Mouse (Mus musculus) MEL (cell line): ENCODE results near the gene Als2.
A peak's percentile ranks its signal among the peaks of the same experiment; 100 is the strongest.

ENCODE experiments used
- CTCF ChIP-seq, 3 experiments: IDR thresholded peaks in 2 of 3; conservative IDR thresholded peaks in 1 of 3; 2 replicates each; pipeline ENCODE4 v1.5.1; 2011 to 2012; ENCODE audit warnings: low read length in 3 of 3, low read depth in 2 of 3, mild to moderate bottlenecking in 2 of 3, improper control_type of control experiment in 1 of 3, inconsistent platforms in 1 of 3, mixed read lengths in 1 of 3, moderate library complexity in 1 of 3; ENCODE audit not compliant: control insufficient read depth in 1 of 3, insufficient read depth in 1 of 3, poor library complexity in 1 of 3, severe bottlenecking in 1 of 3
- ETS1 ChIP-seq: IDR thresholded peaks from 2 replicates; pipeline ENCODE4 v1.6.1; 2012; ENCODE audit warnings: low read depth, mild to moderate bottlenecking, inconsistent platforms, low read length, improper control_type of control experiment, moderate library complexity
- GATA1 ChIP-seq: IDR thresholded peaks from 2 replicates; pipeline ENCODE4 v1.6.1; 2011; ENCODE audit warnings: low read depth, low read length, improper control_type of control experiment
- MEF2A ChIP-seq: IDR thresholded peaks from 2 replicates; pipeline ENCODE4 v1.6.1; 2014; ENCODE audit warnings: low read depth, mild to moderate bottlenecking, inconsistent platforms, low read length, improper control_type of control experiment; ENCODE audit not compliant: poor library complexity, insufficient replicate concordance, severe bottlenecking; ENCODE audit errors: extremely low read depth
- NELFE ChIP-seq: IDR thresholded peaks from 2 replicates; pipeline ENCODE4 v1.6.1; 2011; ENCODE audit warnings: low read depth, low read length, improper control_type of control experiment
- POLR2A ChIP-seq, 2 experiments: IDR thresholded peaks; 2 replicates each; pipeline ENCODE4 v1.6.1; 2011 to 2012; ENCODE audit warnings: low read length in 2 of 2, mild to moderate bottlenecking in 2 of 2, control low read depth in 1 of 2, improper control_type of control experiment in 1 of 2, low read depth in 1 of 2, moderate library complexity in 1 of 2; ENCODE audit not compliant: control insufficient read depth in 1 of 2, insufficient read depth in 1 of 2, poor library complexity in 1 of 2
- USF1 ChIP-seq: IDR thresholded peaks from 2 replicates; pipeline ENCODE4 v1.6.1; 2014; ENCODE audit warnings: low read depth, mild to moderate bottlenecking, inconsistent platforms, low read length, improper control_type of control experiment, moderate library complexity
- ZNF384 ChIP-seq: IDR thresholded peaks from 2 replicates; pipeline ENCODE4 v1.6.1; 2012; ENCODE audit warnings: low read depth, mild to moderate bottlenecking, inconsistent platforms, low read length, improper control_type of control experiment

DNA sequence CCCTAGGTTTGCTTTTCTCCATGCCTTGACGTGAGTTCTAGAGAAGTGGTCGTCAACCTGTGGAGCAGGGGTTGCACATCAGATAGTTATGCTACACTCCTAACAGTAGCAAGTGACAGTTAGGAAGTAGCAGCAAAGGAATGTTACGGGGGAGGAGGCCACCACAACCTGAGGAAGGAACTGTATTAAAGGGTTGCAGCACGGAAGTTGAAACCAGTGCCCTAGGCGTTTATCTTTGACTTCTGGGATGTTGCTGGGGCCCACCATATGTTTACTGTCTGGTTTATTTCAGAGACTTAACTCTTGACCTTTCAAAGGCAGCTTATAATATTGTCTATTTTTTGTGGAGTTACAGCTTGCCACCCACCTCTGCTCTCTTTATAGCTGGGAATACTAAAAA lies 65.2 kb downstream of the Als2 start:
- TF ChIP-seq MEF2A (no peak), CTCF (IDR thresholded peaks at IDR 0.05 in 2 of 3, conservative IDR thresholded peaks at IDR 0.05 in 1 of 3; ENCODE audit: control insufficient read depth in 1 of 3, insufficient read depth in 1 of 3, low read depth in 2 of 3, low read length in 3 of 3, poor library complexity in 1 of 3, severe bottlenecking in 1 of 3) (no peak), NELFE (no peak), POLR2A (IDR thresholded peaks at IDR 0.05; ENCODE audit: control insufficient read depth in 1 of 2, insufficient read depth in 1 of 2, low read depth in 1 of 2, low read length in 2 of 2, poor library complexity in 1 of 2) (no peak), ETS1 (no peak), USF1 (no peak), ZNF384 (no peak), GATA1 (0 out of 2 replicates have a peak, but pooled peaks have one; percentile 27)
